Mouse (Mus musculus) left cerebral cortex, adult 18-20 months (tissue): ENCODE results near the gene Adora3. TPM values are rescaled to one million over a fixed set of nuclear protein-coding genes. Genes with fewer than 3 reads are reported as not detected.
"Not testable (repeated sequence)": the region's sequence is repeated elsewhere in the genome, so short reads cannot be mapped to it uniquely, and the experiment has no call there.

Source experiments
- DNase-seq, 2 experiments: peaks; one replicate each; pipeline ENCODE4 v3.0.0; 2021 to 2022; ENCODE audit warnings: low spot score in 2 of 2, mixed read lengths in 1 of 2
- total RNA-seq, 2 experiments: library from RNA; stranded (reverse); gene quantifications; 2 replicates each; pipeline ENCODE4 v1.2.3; 2021

Gene Adora3
- total RNA-seq, 2 experiments from 2014 or later: 0.98 to 1.1 TPM

GRCm38 (mm10) chr3:105900266-105900665 is 29.6 kb downstream of the Adora3 start:
- no peak for DNase-seq

DNA sequence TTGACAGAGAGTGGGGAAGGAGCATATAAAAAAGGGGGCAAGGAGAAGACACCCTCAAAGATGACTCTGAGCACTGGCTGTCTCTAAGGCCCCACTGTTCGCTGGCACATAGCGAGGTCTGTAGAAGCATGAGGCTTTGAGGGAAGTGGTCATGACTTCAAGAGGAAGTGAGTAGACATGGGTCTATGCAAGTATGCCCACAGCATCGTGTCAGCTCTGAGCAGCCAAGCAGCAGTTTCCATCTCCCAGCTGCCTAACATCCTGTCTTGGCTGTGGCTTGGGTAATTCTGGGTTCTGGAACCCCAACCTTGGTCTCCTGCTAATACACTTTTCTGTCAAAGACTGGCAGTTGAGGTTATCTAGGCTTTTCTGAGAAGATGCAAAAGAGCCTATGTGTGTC is 30.1 kb downstream of the Adora3 start:
- no peak for DNase-seq

DNA sequence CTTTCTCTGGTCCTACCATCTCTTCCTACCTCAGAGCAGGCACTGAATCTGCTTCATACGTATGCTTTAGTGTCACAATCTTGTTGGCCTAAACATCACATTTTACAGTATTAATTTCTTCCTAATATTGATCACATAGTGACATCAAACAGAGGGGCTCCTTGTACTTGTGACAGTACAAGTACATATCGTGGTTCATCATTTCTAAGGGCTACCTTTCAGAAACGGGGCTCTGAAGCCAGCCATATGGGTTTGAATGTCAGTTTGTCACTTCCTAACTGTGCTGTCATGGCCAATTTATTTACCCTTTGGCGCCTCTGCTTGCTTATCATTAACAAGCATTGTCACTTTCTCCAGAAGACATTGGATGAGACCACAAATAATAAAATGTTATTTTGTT is 30.8 kb downstream of the Adora3 start:
- DNase-seq: no peak

GRCm38 (mm10) chr3:105904213-105904612 is 33.6 kb downstream of the Adora3 start:
- DNase-seq: no peak

DNA sequence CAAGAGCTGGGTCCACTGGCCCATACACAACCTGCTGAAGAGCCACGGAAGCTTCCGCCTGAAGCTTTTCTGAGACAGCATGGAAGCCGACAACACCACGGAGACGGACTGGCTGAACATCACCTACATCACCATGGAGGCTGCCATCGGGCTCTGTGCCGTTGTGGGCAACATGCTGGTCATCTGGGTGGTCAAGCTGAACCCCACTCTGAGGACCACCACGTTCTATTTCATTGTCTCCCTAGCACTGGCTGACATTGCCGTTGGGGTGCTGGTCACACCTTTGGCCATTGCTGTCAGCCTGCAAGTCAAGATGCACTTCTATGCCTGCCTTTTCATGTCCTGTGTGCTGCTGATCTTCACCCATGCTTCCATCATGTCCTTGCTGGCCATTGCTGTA is 34.1 kb downstream of the Adora3 start:
- no peak for DNase-seq

DNA sequence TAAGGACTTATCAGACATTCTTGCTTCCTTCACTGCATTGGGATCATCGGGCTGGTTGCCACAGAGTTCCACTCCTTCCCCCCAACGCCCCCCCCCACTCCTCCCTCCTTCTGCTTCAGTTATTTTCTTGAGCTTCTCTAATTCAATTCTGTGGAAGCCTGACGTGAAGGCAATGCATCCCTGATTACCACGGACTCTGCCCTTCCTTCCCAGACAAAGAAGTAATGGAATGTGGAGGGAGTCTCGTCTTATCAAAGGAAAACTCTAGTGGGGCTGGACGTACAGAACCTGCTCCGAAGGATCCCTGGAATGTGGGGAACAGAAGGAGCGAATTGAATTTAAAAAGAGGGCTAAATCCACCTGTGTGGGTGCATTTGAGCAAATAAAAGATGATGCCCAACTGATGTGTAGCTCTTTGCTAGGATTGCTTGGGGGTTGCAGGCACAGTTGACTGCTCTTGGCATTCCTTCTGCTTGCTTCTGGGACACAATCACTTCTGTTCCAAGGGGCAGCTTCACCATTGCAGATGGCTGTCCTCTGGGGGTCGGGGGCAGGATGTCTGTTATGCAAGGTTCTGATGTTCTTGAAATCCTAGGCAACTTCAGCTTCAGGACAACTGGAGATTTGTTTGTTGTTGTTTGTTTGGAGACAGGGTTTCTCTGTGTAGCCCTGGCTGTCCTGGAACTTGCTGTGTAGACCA is 37.4 kb downstream of the Adora3 start:
- DNase-seq: no peak

DNA sequence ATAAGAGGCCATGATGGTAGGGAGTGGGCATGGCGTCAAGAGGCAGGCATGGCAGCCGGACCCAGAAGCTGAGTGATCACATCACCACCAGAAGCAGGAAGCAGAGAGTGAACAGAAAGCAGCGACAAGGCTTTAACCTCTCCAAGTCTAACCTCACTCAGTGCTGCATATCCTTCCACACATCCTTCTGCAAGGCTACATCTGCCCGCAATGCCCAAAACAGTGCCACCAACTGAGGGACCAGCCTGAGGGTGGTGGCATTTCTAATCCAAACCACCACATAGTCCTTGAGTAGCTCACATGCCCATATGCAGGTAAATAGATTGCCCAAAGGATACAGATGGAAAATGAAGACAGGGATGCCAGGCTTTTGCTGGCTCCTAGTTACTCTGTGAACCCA is 38.3 kb downstream of the Adora3 start:
- no peak for DNase-seq

GRCm38 (mm10) chr3:105910519-105911190 is 40.0 kb downstream of the Adora3 start:
- DNase-seq: no peak

- DNase-seq: no peak
Observed at GRCm38 (mm10) chr3:105912097-105912880, 41.6 kb downstream of the Adora3 start.

GRCm38 (mm10) chr3:105913839-105914681 is 43.4 kb downstream of the Adora3 start:
- DNase-seq: no peak

DNA sequence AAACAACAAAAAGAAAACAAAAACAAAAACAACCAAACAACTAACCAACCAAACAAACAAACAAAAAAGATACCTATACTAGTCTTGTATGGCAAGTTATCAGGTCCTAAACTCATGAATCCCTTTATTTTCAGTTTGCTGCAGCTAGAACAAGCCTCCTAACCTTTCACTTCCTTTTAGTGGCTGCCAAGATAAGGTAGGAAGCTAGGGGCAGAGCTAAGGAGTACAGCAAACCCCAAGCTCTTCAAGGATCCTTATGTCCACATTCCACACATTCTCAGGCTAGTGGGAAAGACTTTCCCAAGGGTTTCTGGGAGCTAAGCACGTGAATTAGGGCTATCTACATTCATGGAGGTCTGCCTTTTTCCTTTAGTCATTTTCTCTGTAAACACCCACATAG is 44.6 kb downstream of the Adora3 start:
- DNase-seq: no peak

DNA sequence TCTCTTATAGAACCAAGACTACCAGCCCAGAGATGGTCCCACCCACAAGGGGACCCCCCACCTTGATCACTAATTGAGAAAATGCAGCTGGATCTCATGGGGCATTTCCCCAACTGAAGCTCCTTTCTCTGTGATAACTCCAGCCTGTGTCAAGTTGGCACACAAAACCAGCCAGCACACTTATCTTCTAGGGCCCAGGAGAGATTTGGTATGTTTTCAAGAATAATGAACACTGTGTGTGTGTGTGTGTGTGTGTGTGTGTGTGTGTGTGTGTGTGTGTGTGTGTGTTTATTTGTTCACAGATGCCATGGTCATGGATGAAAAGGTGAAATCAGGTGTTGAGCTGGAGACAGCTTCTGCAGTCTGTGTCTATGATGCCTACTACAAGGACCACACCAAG is 45.8 kb downstream of the Adora3 start:
- DNase-seq: not testable (repeated sequence)

DNA sequence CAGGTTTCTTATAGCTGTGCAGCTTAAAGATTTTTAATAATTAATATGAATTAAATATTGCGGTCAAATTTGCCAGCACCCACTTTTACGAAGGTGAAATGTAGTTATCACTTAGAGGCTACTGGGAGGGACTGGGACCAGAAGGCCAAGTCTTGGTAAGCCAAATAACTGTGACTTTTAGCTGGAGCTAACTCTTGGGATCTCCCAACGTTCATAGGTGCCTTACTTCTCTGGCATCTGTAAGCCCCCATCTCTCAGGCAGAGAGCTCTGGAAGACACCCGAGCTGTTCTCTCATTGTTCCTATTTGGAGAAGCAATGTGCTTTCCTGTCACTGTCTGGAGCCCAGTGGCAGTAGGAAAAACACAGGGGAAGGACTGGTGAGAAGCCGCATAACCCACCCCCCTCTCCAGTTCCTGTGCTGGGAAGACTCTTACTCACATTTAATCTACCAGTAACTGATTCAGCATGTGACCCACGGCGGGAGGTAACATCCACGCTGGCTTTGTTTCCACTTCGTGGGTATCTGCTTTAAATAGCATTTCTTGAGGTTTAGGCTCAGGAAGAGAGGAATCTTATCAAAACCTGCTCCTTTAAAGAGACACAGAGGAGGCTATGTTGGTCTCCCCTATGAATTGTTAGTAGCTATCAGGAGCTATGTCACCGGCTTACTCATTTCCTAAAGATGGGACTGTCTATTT is 47.1 kb downstream of the Adora3 start:
- DNase-seq: no peak

- no peak for DNase-seq
Observed at GRCm38 (mm10) chr3:105918355-105918745, 47.7 kb downstream of the Adora3 start.

GRCm38 (mm10) chr3:105920743-105921142 is 50.1 kb downstream of the Adora3 start:
- DNase-seq: not testable (repeated sequence)

DNA sequence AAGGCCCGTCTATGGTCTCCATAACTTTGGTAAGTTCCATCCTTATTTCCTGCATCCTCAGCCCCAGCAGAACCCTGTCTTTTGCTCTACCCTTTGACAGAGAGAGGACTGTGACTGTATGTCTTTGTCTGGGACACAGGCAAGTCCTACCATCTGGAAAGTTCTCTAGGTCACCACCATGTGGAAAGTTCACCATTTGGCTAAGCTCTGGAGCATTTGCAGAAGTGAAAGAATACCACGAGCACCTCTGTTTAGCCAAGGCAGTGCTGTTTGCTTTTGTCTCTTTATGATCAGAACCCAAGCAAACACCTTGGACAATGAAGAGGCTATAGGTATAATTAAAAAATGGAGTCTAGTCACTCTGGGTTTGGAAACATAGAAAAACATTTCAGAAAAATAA is 51.3 kb downstream of the Adora3 start:
- no peak for DNase-seq

DNA sequence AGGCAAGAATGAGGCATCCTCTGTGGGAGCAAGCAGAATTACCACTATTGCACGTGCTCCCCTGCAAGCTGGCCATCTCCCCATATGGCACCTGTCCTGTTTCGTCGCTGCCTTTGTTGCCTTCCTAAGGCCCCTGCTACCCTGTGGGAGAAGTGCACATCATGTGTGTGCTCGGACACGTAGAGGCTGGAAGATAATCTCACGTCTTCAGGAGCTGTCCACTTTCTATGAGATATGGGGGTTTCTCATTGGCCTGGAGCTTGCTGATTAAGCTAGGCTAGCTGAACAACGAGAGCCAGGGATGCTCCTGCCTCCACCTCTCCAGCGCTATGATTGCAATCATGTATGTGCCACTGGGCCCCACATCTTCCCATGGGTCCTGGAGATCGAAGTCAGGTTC is 54.0 kb downstream of the Adora3 start:
- DNase-seq: no peak

DNA sequence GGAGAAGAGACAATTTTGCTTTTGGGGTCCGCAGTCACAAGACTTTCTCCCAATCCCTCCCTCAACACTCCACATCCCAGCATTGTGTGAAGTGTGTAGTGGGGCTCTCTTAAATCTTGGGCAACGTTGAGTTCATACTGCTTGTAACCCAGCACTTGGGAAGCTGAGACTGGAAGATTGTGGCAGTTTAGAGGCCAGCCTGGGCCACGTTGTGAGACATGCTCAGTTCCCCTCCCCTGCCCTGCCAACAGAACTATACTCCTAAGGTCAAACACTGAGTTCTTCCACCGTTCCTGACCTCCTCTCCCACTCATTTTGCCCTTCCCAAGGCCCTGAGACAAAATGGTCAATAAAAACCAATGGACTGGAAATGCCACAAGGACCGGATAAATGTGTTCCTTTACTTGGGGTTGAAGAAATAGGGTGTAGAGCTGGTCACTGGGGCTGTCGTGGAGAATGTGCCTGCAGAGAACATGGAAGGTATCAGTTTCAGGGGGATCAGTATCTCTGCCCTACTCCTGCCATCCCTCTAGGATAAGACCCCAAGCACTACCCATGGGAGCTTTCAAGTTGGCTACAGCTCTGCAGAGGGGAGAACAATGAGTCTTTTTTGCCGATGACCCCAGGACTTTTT is 57.0 kb downstream of the Adora3 start:
- DNase-seq: no peak

GRCm38 (mm10) chr3:105928195-105928569 is 57.5 kb downstream of the Adora3 start:
- DNase-seq: no peak

DNA sequence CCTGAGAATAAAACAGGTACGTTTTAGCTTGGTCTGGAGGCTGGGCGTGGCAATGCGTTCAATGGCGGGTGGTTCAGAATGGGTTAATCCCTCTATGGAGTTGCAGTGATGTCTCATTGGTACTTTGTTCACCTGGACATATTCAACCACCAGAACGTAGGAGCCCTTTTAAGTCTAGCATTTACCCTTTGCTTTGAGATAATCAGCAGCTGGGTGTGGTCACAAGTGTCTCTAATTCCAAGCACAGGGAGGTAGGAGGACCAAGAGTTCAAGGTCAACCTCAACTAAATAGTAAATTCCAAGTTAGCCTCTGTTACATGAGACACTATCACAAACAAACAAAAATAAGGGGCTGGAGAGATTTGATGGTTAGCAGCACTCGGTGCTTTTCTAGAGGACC is 58.1 kb downstream of the Adora3 start:
- DNase-seq: no peak
